Mouse (Mus musculus): Measurements from ENCODE around the gene Gm29609.
A peak's percentile ranks its signal among the peaks of the same experiment; 100 is the strongest.
"Not testable (repeated sequence)": the region's sequence is repeated elsewhere in the genome, so short reads cannot be mapped to it uniquely, and the experiment has no call there.

Gm29609 gene

GRCm38 (mm10) chr5:31179766-31180630 lies at the start of gene Gm29609, which contains the start of gene Gtf3c2:
Gene Gm29609, minus strand, starts transcription at chr5:31179911.
Gene Gtf3c2, minus strand, starts transcription at chr5:31180144.
- peak; percentile 97 for DNase-seq

GRCm38 (mm10) chr5:31226641-31227040 lies 46.9 kb upstream of the Gm29609 start:
- DNase-seq = no peak

GRCm38 (mm10) chr5:31222696-31223095 lies 43.0 kb upstream of the Gm29609 start:
- no peak for DNase-seq

- DNase-seq = peak; percentile 57
Observed at GRCm38 (mm10) chr5:31221304-31221945, 41.7 kb upstream of the Gm29609 start.

GRCm38 (mm10) chr5:31220448-31221303 lies 41.0 kb upstream of the Gm29609 start, which contains the start of gene Ppm1g:
Gene Ppm1g, minus strand, starts transcription at chr5:31220687.
- DNase-seq = peak; percentile 97

GRCm38 (mm10) chr5:31219911-31220447 lies 40.3 kb upstream of the Gm29609 start:
- no peak for DNase-seq

- DNase-seq = no peak
Observed at GRCm38 (mm10) chr5:31219474-31219873, 39.8 kb upstream of the Gm29609 start.

- DNase-seq = peak; percentile 30
Observed at GRCm38 (mm10) chr5:31219070-31219469, 39.4 kb upstream of the Gm29609 start.

GRCm38 (mm10) chr5:31218294-31218693 lies 38.6 kb upstream of the Gm29609 start:
- no peak for DNase-seq

GRCm38 (mm10) chr5:31216554-31216953 lies 36.8 kb upstream of the Gm29609 start:
- DNase-seq = not testable (repeated sequence)

GRCm38 (mm10) chr5:31204421-31204820 lies 24.7 kb upstream of the Gm29609 start:
- no peak for DNase-seq

- no peak for DNase-seq
Observed at GRCm38 (mm10) chr5:31203866-31204265, 24.2 kb upstream of the Gm29609 start.

- DNase-seq = no peak
Observed at GRCm38 (mm10) chr5:31202933-31203332, 23.2 kb upstream of the Gm29609 start.

GRCm38 (mm10) chr5:31201742-31202590 lies 22.3 kb upstream of the Gm29609 start, which contains the start of gene Zfp513:
Gene Zfp513, minus strand, starts transcription at chr5:31202303.
- DNase-seq = peak; percentile 99

- no peak for DNase-seq
Observed at GRCm38 (mm10) chr5:31201042-31201741, 21.5 kb upstream of the Gm29609 start.

- no peak for DNase-seq
Observed at GRCm38 (mm10) chr5:31200327-31200768, 20.6 kb upstream of the Gm29609 start.

- no peak for DNase-seq
Observed at GRCm38 (mm10) chr5:31199893-31200292, 20.2 kb upstream of the Gm29609 start.

GRCm38 (mm10) chr5:31199321-31199892 lies 19.7 kb upstream of the Gm29609 start:
- DNase-seq = no peak

GRCm38 (mm10) chr5:31198616-31199320 lies 19.1 kb upstream of the Gm29609 start:
- DNase-seq = no peak

GRCm38 (mm10) chr5:31198170-31198569 lies 18.5 kb upstream of the Gm29609 start:
- DNase-seq = no peak
